Mouse (Mus musculus) liver, embryonic 14.5 days (tissue): ENCODE data around the gene D930048N14Rik. TPM values are rescaled to one million over a fixed set of nuclear protein-coding genes. Genes with fewer than 3 reads are reported as not detected.

Experiments
- ATAC-seq: fragments of 200-750 bp; cut with Nextera tagmentation; 2 replicates; pipeline ENCODE4 v1.8.0; 2017; ENCODE audit warnings: moderate number of reproducible peaks, mild to moderate bottlenecking, moderate library complexity; ENCODE audit not compliant: insufficient read depth
- DNase-seq, 3 experiments: peaks; one replicate each; pipeline ENCODE4 v3.0.0-alpha.2; 2012 to 2013; ENCODE audit warnings: low read depth in 3 of 3, low spot score in 3 of 3
- H3K27ac ChIP-seq: fragments of 300-500 bp; sonication (generic); 2 replicates; pipeline ENCODE4 v1.5.1; 2014; ENCODE audit warnings: moderate library complexity, mild to moderate bottlenecking, control low read depth, inconsistent platforms
- H3K27me3 ChIP-seq: fragments of 300-500 bp; sonication (generic); 2 replicates; pipeline ENCODE4 v1.6.1; 2014; ENCODE audit warnings: mild to moderate bottlenecking, low read length, moderate library complexity; ENCODE audit not compliant: control insufficient read depth, insufficient read depth
- H3K36me3 ChIP-seq: fragments of 300-500 bp; sonication (generic); replicated peaks from 2 replicates; pipeline ENCODE4 v1.6.1; 2014; ENCODE audit warnings: low read depth; ENCODE audit not compliant: control insufficient read depth, insufficient read depth
- H3K4me1 ChIP-seq, 2 experiments: fragments of 200-500 bp in 1 of 2; fragments of 300-500 bp in 1 of 2; sonication (generic) in 1 of 2; replicated peaks; 2 replicates each; pipeline ENCODE4 v1.6.1; 2012 to 2014; ENCODE audit warnings: antibody characterized with exemption in 1 of 2, inconsistent platforms in 1 of 2, low read length in 1 of 2; ENCODE audit not compliant: control insufficient read depth in 2 of 2, insufficient read depth in 2 of 2
- H3K4me2 ChIP-seq: fragments of 300-500 bp; sonication (generic); 2 replicates; pipeline ENCODE4 v1.6.1; 2014; ENCODE audit warnings: low read depth, mild to moderate bottlenecking, control low read depth, moderate library complexity
- H3K4me3 ChIP-seq, 2 experiments: fragments of 200-500 bp in 1 of 2; fragments of 300-500 bp in 1 of 2; sonication (generic) in 1 of 2; 2 replicates each; pipeline ENCODE4 v1.5.1; 2012 to 2014; ENCODE audit warnings: low read depth in 2 of 2, low read length in 2 of 2, mild to moderate bottlenecking in 2 of 2, control low read depth in 1 of 2, inconsistent platforms in 1 of 2, moderate library complexity in 1 of 2; ENCODE audit not compliant: insufficient read depth in 1 of 2
- H3K9ac ChIP-seq: fragments of 300-500 bp; sonication (generic); replicated peaks from 2 replicates; pipeline ENCODE4 v1.6.1; 2014; ENCODE audit warnings: mild to moderate bottlenecking, control low read depth, moderate library complexity
- H3K9me3 ChIP-seq: fragments of 300-500 bp; sonication (generic); 2 replicates; pipeline ENCODE4 v1.6.1; 2016; ENCODE audit warnings: low read length, mixed read lengths; ENCODE audit not compliant: control insufficient read depth
- CTCF ChIP-seq: IDR thresholded peaks from 2 replicates; pipeline ENCODE4 v1.5.1; 2016; ENCODE audit warnings: antibody characterized with exemption, low read depth, control low read depth
- EP300 ChIP-seq: IDR thresholded peaks from 2 replicates; pipeline ENCODE4 v1.6.1; 2016; ENCODE audit warnings: antibody characterized with exemption, low read depth
- WGBS: fragments of 180-500 bp; shearing (Covaris S2); extraction: QIAGEN DNeasy Blood & Tissue Kit; methylation state at CpG from one replicate; pipeline ENCODE4 v1.1.7; 2014; ENCODE audit not compliant: insufficient replicate concordance; 5-methylcytosine and 5-hydroxymethylcytosine counted together
- polyA plus RNA-seq, 2 experiments: library from polyadenylated mRNA; depleted of rRNA in 1 of 2; stranded (reverse) in 1 of 2; unstranded in 1 of 2; fragments of >200 nt; fragmentation: Nextera tagmentation in 1 of 2; extraction: Ambion mirVana in 1 of 2; gene quantifications; 2 replicates each; pipeline versions ENCODE4 v1.2.1 to v1.2.3; 2012 to 2014

D930048N14Rik gene
- polyA plus RNA-seq, 2 experiments: 0.28 to 1.0 TPM

DNA sequence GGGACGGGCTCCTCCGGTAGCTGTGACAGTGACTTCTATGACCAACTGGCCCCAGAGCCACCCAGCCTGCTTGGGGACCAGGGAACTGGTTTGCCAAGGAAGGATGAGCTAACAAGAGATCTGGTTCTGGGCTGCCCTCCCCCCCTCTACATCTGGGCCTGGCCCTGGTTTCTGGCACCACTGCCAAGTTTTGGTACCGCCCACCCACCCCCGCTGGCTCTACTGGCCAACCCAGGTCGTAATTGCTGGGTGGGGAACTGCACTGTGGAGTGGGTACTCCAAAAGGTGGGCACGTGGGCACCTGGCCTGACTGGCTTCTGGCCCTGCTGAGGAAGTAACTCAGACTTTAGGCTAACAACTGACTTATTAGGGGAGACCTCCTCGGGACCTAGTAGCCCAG is 10.0 kb upstream of the D930048N14Rik start:
- 76% methylated on average over 7 of the region's 7 CpGs for WGBS
- no peak overlapping the region for H3K27ac ChIP-seq
- no peaks in the 10 kb centered on the region for H3K27me3 ChIP-seq
- no peak overlapping the region for H3K4me2 ChIP-seq
- no peak overlapping the region for H3K4me3 ChIP-seq
- DNase-seq: no peak
- peaks cover 0 to 12% of the 10 kb centered on the region in 2 experiments; a peak in 3 of 4 replicates for H3K4me1 ChIP-seq
- ATAC-seq: no peak
- H3K9ac ChIP-seq: no peak overlapping the region
- TF ChIP-seq CTCF (no peak), EP300 (no peak)
- H3K36me3 ChIP-seq: no peaks in the 10 kb centered on the region
- no peaks in the 10 kb centered on the region for H3K9me3 ChIP-seq

DNA sequence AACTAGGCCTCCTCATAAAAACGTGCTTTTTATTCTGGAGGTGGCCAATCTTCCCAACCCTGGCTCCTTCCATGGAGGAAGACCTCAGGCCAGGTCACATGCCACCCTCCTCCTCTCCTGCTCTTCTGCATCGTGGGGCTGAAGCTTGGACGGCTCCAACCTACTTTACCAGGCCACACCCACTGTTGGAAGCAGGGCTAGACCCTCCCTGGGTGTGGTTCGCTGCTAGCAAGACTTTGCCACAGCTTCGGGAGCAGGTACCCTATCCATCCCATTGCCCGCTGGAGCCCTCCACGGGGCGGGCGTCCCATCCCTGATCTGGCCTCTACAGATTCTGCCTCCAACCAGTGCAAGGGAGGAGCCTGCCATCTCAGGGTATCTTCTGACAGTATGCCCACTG is 7.6 kb upstream of the D930048N14Rik start:
- H3K4me3 ChIP-seq: no peak overlapping the region
- TF ChIP-seq EP300: no peak
- TF ChIP-seq CTCF: no peak
- H3K9ac ChIP-seq: no peak overlapping the region
- peaks cover 0 to 2% of the 10 kb centered on the region in 2 experiments; a peak in 1 of 4 replicates for H3K4me1 ChIP-seq
- H3K27ac ChIP-seq: no peak overlapping the region
- ATAC-seq: no peak
- no peak overlapping the region for H3K4me2 ChIP-seq
- H3K9me3 ChIP-seq: no peaks in the 10 kb centered on the region
- DNase-seq: no peak
- WGBS: 56% methylated on average over 9 of the region's 9 CpGs
- H3K27me3 ChIP-seq: no peaks in the 10 kb centered on the region
- no peaks in the 10 kb centered on the region for H3K36me3 ChIP-seq

DNA sequence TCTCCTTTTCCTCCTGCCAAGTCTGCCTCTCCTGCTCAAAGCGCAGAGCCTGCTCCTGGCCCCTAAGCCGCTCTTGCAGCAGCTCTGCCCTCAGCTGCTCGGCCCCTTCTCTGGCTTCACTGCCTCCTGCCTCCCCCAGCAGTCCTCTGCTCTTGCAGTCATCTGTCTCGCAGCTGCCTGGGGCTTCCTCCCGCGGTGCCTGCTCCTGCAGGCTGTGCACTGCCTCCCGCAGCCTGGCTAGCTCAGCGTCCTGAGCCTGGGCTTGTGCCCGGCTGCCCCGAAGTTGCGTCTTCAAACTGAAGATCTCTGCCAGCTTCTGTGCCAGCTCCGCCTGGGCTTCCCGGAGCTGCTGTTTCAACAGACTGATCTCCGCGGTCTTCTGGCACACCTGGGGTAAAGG is 7.0 kb upstream of the D930048N14Rik start:
- Histone ChIP-seq H3K9me3 (no peaks in the 10 kb centered on the region), H3K4me1 (no peaks in the 10 kb centered on the region), H3K36me3 (no peaks in the 10 kb centered on the region), H3K27me3 (no peaks in the 10 kb centered on the region; the same call in 1 of the 2 replicates), H3K4me3 (no peak overlapping the region), H3K9ac (no peak overlapping the region), H3K4me2 (no peak overlapping the region), H3K27ac (no peak overlapping the region)
- DNase-seq: no peak
- 48% methylated on average over 15 of the region's 15 CpGs for WGBS
- TF ChIP-seq EP300 (no peak), CTCF (no peak)
- no peak for ATAC-seq

DNA sequence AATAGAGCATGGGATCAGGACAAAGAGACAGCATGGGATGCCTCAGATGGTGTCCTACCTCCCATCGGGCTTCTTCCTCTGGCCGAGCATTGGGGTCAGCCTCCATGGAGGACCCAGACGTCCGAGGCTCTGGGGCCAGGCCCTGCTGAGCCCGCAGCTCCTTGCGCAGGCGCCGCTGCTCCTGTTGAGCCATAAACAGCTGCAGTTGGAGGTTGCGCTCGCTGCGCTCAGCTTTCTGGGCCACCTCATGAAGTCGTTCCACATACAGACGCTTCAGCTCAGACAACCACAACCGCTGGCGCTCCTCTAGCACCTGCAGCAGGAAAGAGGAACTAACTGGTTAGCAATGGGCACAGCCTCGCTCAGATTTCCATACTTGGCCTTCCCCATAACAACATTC is 6.5 kb upstream of the D930048N14Rik start:
- Histone ChIP-seq H3K9me3 (no peaks in the 10 kb centered on the region), H3K27ac (no peak overlapping the region), H3K9ac (no peak overlapping the region), H3K36me3 (no peaks in the 10 kb centered on the region), H3K4me2 (no peak overlapping the region), H3K4me3 (no peak overlapping the region), H3K4me1 (no peaks in the 10 kb centered on the region), H3K27me3 (no peaks in the 10 kb centered on the region; the same call in none of the 2 replicates)
- 26% methylated on average over 16 of the region's 16 CpGs for WGBS
- DNase-seq: no peak
- ATAC-seq: no peak
- no peak for TF ChIP-seq EP300
- no peak for TF ChIP-seq CTCF

DNA sequence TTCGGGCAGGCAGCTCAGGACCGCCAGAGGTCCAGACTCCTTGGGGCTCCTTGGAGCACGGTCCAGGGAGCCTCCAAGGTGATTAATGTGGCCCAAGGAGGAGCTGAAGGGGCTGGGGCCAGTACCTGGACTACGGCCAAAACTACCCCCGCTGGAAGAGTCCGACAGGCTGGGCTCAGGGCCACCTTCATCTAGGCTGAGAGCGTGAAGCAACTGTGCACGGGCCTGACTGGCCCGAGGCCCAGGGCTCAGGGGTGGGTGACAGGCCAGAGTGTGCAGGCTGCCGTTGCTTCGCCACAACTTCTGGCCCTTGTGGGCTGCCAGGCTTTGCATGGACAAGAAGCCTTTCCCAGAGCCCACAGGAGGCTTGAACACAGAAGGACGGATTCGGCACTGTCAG is 5.5 kb upstream of the D930048N14Rik start:
- Histone ChIP-seq H3K27me3 (peaks cover 10% of the 10 kb centered on the region), H3K9ac (no peak overlapping the region), H3K4me2 (no peak overlapping the region), H3K9me3 (no peaks in the 10 kb centered on the region), H3K36me3 (no peaks in the 10 kb centered on the region), H3K4me3 (no peak overlapping the region), H3K27ac (no peak overlapping the region), H3K4me1 (0 out of 4 replicates have a peak, but pooled peaks cover 0 to 2% of the 10 kb centered on the region in 2 experiments)
- TF ChIP-seq CTCF (no peak), EP300 (no peak)
- WGBS: 78% methylated on average over 13 of the region's 13 CpGs
- no peak for ATAC-seq
- DNase-seq: no peak
